Mouse (Mus musculus): Measurements from ENCODE around the gene Mthfsd.

Mthfsd gene

DNA sequence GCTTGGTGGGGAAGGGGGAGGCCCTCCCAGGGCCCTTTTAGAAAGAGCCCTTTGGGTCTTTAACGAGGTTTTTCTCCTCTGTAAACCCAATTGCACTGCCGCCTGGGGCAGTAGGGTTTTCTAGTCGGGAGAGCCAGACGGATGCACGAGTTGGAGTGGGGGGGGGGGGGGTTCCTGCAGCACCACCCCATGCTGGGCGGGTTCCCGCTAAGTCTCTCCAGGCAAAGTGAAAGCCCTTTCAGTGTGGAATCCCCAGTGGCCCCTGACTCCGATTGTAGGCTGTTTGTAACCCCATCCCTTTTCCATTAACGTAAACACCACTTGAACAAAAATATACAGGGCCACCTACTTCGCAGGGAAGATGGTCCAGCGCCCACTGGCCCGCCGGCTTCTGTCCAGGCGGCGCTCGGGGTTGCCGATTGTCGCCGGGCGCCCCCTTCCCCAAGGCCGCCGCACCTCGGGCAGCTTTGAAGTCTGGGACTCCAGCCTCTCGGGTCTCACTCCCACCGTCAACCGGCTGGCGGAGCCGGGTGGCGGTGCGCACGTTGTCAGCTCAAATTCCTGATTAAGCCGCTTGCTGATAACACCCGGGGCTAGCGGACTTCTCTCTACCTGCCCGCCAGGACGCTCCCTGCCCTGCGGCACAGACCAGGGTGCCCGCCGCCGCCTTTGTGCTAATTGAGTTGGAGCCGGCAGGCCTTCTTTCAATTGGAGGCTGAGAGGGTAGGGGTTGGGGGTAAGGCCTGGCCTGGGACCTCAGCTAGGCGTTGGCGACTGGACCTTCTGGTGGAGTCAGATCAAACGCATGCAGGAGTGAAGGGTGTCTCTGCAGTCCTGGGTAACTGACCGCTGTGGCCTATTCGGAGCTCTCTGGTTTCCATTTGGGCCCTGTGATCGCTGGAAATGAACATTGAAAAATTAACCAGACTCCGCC lies 34.8 kb downstream of the Mthfsd start:
- no peak for DNase-seq (ENCODE audit: low read depth, low spot score)

DNA sequence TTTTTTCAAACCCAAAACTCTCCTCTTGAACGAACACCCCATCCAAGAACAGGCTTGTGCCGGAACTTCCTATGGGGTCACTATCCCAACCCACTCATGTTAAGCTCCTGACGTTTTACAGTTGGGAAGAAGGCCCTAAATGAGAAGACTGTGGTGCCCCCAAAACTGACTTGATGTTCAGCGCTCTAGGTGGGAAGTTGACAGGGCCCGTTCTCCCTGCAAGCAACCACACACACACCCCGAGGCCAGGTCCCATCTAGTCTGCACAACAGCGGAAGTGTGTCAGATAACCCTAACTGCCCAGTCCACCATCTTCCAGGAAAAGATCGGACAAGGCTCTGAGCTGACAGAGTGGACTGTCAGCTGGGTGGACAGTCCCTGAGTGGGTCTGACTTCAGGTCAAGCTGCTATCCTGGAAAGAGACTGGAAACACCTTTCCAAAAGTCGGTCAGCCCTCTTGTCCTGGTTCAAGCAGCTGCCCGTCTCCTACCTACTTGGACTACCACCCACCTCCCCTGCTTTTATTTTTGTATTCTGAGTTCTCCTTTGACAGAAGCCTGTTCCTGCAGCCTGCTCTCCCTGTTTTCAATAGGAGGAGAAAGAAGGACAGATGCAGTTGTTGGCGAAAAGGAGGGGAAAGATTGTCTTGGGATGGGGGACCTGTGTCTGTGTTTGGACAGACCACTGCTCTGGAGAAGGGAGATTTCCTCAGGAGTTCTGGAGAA lies 35.6 kb downstream of the Mthfsd start:
- DNase-seq (ENCODE audit: low read depth, low spot score): no peak

DNA sequence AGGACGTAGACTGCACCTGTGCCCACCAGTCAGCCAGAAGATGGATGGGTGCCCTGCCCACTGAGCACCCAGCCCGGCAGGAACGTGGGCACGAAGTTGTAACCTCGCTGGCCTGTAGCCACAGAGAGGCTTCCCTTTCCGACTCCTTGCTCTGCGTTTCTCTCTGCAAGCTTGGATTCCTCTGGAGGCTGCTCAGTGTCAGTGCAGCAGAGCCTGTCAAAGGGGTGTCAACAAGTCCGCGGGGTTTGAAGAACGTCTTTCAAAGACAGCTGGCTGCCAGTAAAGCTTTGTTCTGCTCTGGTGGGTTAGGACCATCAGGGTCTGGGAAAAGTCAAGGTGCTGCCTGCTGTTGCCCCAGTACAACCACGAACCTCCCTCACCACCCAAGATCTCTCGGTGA lies 36.7 kb downstream of the Mthfsd start:
- DNase-seq (ENCODE audit: low read depth, low spot score): no peak

DNA sequence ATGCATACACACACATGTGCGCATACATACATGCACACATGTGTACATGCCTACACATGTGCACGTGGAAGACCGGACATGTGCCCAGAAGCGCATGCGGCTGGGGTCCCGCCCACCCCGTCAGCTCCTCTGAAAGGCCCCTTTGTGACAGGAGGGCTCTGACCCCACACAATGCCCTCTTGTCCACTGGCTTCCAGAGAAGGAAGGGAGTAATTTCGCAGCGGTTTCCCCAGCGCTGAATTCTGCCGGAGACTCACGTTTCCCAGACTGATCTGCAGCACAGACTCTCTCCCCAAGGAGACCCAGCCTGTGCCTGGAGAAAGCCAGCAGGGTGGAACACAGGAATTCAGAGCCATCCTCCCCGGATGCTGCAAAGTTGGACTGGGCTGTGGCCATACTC lies 44.5 kb downstream of the Mthfsd start:
- no peak for DNase-seq (ENCODE audit: low read depth, low spot score)

DNA sequence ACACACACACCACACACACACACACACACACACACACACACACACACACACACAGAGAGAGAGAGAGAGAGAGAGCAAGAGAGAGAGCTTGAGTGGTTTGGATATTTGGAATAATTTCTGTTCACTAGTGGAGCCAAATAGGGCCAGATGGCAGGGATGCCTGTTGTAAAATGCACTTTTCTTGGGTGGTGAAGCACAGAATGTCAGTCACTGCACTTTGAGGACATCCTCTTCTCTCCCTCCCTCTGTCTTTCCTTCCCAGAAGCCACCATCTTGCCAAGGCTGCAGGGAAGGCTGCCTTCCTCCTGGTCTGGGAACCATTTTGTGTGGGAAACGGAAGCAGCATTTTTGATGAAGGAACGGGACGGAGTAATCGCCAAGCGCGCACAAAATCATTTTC lies 45.7 kb downstream of the Mthfsd start:
- no peak for DNase-seq (ENCODE audit: low read depth, low spot score)

DNA sequence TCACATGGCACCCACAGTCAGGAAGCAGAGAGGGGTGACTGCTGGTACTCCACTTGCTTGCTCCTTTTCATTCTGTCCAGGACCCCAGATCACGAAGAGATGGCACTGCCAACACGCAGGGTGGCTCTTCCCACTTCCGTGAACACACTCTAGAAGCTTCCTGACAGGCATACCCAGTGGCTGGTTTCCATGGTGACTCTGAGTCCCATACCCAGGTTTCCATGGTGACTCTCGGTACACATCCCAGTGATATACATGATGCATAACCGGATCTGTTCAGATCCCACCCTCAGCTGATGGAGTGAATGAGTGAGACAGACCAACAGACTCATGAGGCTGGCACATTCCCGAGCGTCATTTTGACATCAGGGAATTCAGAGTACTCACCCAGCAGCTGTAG lies 49.1 kb downstream of the Mthfsd start:
- no peak for DNase-seq (ENCODE audit: low read depth, low spot score)

DNA sequence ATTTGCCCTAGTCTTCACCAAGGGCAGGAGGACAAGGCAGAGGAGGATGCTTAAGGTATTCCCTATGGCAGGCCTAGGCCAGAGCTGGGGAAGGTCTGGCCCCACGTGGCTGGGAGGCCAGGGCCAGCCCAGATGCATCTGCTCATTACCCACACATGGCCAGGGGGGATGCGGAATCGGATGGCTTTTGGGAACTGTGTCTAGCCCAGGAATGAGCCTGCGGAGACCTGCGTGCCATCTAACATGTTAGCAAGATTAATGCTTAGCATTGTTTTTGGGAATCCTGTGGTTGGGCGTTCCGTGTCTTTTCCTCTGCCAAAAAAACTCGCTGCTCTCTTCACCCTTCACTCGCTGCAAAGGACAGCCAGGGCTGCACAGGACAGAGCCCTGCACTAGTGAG lies 50.1 kb downstream of the Mthfsd start:
- DNase-seq (ENCODE audit: low read depth, low spot score): no peak

DNA sequence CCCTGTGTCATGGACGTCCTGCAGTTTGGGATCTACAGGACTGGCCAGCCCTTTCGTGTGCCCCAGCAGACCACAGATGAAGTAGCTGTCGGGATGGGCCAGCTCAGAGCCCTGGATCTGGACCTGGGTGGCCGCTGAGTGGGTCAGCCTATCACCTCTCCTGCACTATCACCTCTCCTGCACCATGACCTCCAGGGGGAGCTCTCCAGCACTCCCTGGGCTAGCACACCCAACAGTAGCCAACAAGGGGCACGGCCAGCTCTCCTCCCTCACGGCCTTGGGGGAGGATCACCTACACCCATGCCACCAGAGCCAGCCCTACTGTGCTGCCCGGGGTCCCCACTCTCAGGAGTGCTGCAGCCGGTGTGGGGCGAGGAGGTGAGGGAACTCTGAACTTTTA lies 60.8 kb downstream of the Mthfsd start:
- no peak for DNase-seq (ENCODE audit: low read depth, low spot score)

DNA sequence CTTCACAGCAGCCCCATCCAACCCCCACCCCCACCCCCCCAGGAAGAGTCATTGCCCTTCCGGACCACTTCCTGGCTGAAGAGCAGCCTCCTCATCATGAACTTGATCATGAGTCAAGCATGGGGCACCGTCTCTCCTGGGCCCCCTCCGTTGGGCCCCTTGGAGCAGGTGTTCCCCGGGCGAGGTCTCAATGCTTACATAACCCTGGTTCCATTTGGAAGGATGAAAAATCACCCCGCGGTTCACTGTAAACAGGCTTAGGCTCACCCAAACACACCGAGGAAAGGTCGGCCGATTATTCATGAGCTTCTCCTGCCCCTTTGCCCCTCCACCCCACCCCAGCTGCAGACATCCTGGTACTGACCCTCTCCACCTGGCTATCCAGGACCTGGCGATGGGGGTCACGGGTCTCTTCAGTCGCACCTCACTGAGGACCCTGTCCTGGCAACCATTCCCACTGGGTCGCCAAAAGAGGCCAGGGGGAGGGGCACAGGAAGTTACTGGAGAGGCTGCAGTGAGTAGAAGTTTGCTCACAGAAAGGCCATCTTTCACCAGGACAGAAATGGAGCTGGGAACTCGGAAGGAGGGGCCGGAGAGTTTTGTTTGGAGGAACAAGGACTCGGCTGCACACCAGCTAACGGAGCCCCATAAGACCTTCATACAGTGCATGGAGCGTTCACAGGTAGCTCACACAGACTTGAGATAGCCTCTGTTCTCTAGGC lies 64.3 kb downstream of the Mthfsd start:
- DNase-seq (ENCODE audit: low read depth, low spot score): no peak

Data from retina, postnatal 7 days (tissue).